ENCODE assay signal across 23 mouse cellular contexts in genomic region chr13:48802181-48802580, GRCm38 (mm10).
"Had no signal": no experiment of that assay in that cellular context is flagged by ENCODE, and none has a peak within 500 bp of the region (broad histone marks: within the 10 kb centered on the region; RNA-seq: fewer than 3 reads in every experiment).

No protein-coding gene starts in this region.

- H3K4me3 ChIP-seq: kidney, embryonic 15.5 days; limb, embryonic 12.5 days; limb, embryonic 15.5 days; midbrain, embryonic 12.5 days; myocyte; neural tube, embryonic 13.5 days had no signal

- H3K9me3 ChIP-seq: kidney, embryonic 15.5 days; limb, embryonic 12.5 days; limb, embryonic 15.5 days; midbrain, embryonic 12.5 days; neural tube, embryonic 13.5 days had no signal

- DNase-seq: kidney, adult 8-10 months; kidney, postnatal 10 days; kidney, postnatal 36 days; left cerebral cortex, postnatal 4 days; liver, postnatal 0 days; lung, embryonic 14.5 days; retina, postnatal 1 day; right cerebral cortex, postnatal 25 days; spleen, adult 18-20 months; thymus, adult 2 months; thymus, postnatal 14 days; thymus, postnatal 4 days had no signal

- H3K27ac ChIP-seq: kidney, embryonic 15.5 days; limb, embryonic 12.5 days; limb, embryonic 15.5 days; liver, embryonic 14.5 days; macrophage; midbrain, embryonic 12.5 days; neural tube, embryonic 13.5 days had no signal

- H3K4me2 ChIP-seq: kidney, embryonic 15.5 days; limb, embryonic 12.5 days; limb, embryonic 15.5 days; liver, embryonic 11.5 days; lung, embryonic 14.5 days; midbrain, embryonic 12.5 days; neural tube, embryonic 13.5 days had no signal

- ATAC-seq: liver, postnatal 0 days; lung, postnatal 0 days; midbrain, embryonic 16.5 days had no signal

- H3K27me3 ChIP-seq: kidney, embryonic 15.5 days; limb, embryonic 15.5 days; midbrain, embryonic 12.5 days; neural tube, embryonic 13.5 days had no signal

- H3K9ac ChIP-seq: kidney, embryonic 15.5 days; limb, embryonic 12.5 days; limb, embryonic 15.5 days; liver, embryonic 14.5 days; liver, postnatal 0 days; lung, embryonic 14.5 days; midbrain, embryonic 12.5 days; neural tube, embryonic 13.5 days had no signal
